Mouse (Mus musculus): ENCODE measurements at regions not wholly inside any gene's neighbourhood (a gene's known extent, or its start where the extent isn't known, plus 50 kb on each side); places are given as distances from the start of the nearest gene placed in this dataset.

DNA sequence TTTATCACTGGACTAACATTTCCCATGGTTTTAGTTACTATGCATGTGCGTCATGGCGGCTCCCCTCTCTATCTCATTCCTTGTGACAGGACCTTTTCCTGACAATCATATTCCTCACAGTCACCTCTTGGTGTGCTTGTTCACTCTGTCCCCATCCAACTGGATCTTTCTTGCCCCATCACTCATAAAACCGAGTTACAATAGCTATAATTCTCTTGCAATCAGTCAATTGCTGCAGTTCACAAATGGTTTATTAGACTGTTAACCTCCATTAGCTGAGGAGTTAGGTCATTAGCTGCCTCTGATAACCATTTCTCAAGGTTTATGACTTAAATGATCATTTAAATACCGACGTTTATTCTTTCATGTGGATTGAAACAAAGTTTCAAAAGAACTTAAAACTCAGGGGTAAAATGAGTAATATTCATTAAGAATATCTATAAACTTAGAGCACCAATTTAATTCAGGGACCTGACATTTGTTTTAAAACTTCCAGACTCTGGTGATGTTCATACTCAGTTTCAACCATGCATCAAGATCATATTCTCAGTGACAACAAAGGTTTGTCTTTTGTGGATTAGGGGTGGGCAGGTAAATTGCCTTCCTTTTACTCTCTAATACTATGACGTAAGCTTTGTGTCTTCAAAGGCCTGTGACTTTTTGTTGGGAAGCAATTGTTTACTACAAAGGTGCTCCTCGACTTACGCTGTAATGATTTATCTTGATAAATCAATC lies 344.4 kb upstream of the Sel1l start:
- no peak for ATAC-seq (replicated peaks in 1 of 2; ENCODE audit: insufficient read depth in 1 of 2, low FRiP score in 2 of 2, low TSS enrichment in 1 of 2, low read depth in 1 of 2, poor library complexity in 2 of 2, severe bottlenecking in 2 of 2)

DNA sequence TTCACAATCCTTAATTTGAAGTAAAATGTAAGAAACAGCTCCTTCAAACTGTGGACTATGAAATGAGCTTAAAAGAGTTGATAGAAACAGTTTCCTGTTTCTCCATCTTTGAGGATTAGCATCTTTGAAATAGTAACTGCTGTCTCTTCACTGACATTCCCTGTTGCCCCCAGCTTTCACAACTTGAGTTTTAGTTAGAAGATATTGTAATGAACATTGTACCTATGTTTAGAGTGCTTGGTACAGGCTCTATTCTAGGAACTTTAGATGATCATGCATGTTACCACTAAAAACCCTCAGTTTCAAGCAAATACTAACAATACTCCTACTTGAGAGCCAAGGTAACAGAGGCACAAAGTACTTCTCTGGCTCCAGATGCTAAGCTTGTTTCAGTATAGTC lies 340.1 kb upstream of the Sel1l start:
- no peak for ATAC-seq (replicated peaks in 1 of 2; ENCODE audit: insufficient read depth in 1 of 2, low FRiP score in 2 of 2, low TSS enrichment in 1 of 2, low read depth in 1 of 2, poor library complexity in 2 of 2, severe bottlenecking in 2 of 2)

- no peak for ATAC-seq (replicated peaks in 1 of 2; ENCODE audit: insufficient read depth in 1 of 2, low FRiP score in 2 of 2, low TSS enrichment in 1 of 2, low read depth in 1 of 2, poor library complexity in 2 of 2, severe bottlenecking in 2 of 2)
Measured at GRCm38 (mm10) chr12:92187133-92187482, 338.2 kb upstream of the Sel1l start.

GRCm38 (mm10) chr12:92186448-92187132 lies 337.6 kb upstream of the Sel1l start:
- no peak for ATAC-seq (replicated peaks in 1 of 2; ENCODE audit: insufficient read depth in 1 of 2, low FRiP score in 2 of 2, low TSS enrichment in 1 of 2, low read depth in 1 of 2, poor library complexity in 2 of 2, severe bottlenecking in 2 of 2)

DNA sequence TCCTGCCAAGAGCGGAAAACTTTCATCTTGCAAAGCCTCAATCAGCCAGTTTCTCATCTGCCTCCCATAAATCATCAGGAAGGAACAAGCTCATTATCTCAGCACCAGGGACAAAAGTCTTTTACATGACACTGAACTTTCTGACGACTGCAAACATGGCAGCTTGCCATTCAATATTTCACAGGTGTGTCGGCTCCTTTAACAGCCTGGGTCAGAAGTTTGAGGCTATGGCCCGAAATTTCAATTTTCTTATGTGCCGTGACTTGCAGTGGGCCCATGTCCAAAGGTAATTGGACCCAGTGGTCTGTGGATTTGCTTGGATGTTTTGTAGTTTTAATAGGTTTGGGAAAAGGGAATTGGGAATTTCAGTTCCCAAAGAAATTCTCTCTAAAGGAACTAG lies 330.3 kb upstream of the Sel1l start:
- ATAC-seq (replicated peaks in 1 of 2; ENCODE audit: insufficient read depth in 1 of 2, low FRiP score in 2 of 2, low TSS enrichment in 1 of 2, low read depth in 1 of 2, poor library complexity in 2 of 2, severe bottlenecking in 2 of 2) = no peak

- ATAC-seq (replicated peaks in 1 of 2; ENCODE audit: insufficient read depth in 1 of 2, low FRiP score in 2 of 2, low TSS enrichment in 1 of 2, low read depth in 1 of 2, poor library complexity in 2 of 2, severe bottlenecking in 2 of 2) = no peak
Measured at GRCm38 (mm10) chr12:92156726-92157125, 307.8 kb upstream of the Sel1l start.

DNA sequence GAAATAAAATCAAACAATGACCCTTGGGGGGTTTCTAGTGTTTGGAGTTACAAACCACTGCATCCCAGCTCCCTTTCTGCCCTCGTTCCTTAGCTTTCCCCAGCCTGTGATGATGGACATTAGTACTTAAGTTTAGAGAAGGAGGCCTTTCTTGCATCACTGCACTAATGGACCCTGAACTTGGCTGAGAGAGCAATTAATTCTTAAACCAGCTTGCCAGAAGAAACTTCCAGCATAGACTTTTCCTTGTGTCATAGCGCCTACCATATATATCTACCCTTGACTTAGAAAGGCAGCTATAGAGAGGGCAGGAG lies 303.9 kb upstream of the Sel1l start:
- ATAC-seq (replicated peaks in 1 of 2; ENCODE audit: insufficient read depth in 1 of 2, low FRiP score in 2 of 2, low TSS enrichment in 1 of 2, low read depth in 1 of 2, poor library complexity in 2 of 2, severe bottlenecking in 2 of 2) = no peak

- no peak for ATAC-seq (replicated peaks in 1 of 2; ENCODE audit: insufficient read depth in 1 of 2, low FRiP score in 2 of 2, low TSS enrichment in 1 of 2, low read depth in 1 of 2, poor library complexity in 2 of 2, severe bottlenecking in 2 of 2)
Measured at GRCm38 (mm10) chr12:92152043-92152921, 303.3 kb upstream of the Sel1l start.

GRCm38 (mm10) chr12:92137539-92137938 lies 288.6 kb upstream of the Sel1l start:
- no peak for ATAC-seq (replicated peaks in 1 of 2; ENCODE audit: insufficient read depth in 1 of 2, low FRiP score in 2 of 2, low TSS enrichment in 1 of 2, low read depth in 1 of 2, poor library complexity in 2 of 2, severe bottlenecking in 2 of 2)

GRCm38 (mm10) chr12:92127648-92128047 lies 278.7 kb upstream of the Sel1l start:
- ATAC-seq (replicated peaks in 1 of 2; ENCODE audit: insufficient read depth in 1 of 2, low FRiP score in 2 of 2, low TSS enrichment in 1 of 2, low read depth in 1 of 2, poor library complexity in 2 of 2, severe bottlenecking in 2 of 2) = no peak

GRCm38 (mm10) chr12:92120164-92120815 lies 271.3 kb upstream of the Sel1l start:
- ATAC-seq (replicated peaks in 1 of 2; ENCODE audit: insufficient read depth in 1 of 2, low FRiP score in 2 of 2, low TSS enrichment in 1 of 2, low read depth in 1 of 2, poor library complexity in 2 of 2, severe bottlenecking in 2 of 2) = no peak

DNA sequence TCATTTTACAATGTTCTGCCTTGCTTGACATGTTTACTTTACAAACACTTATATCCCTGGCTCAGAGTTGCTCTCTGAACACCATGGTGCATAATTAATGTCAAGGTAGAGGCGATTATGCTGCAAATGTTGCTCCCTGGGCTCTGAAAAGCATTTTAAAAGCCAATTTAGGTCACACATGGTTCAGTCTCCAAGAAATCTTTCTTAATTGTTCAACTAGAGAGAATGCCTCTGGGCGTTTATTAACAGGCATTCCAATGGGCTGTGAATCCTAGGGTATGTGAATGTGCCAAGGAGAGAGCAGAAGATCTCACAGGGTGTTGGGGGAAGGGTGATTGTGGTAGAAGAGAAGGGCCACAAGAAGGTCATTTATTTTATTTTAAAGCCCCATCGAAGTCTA lies 260.7 kb upstream of the Sel1l start:
- no peak for ATAC-seq (replicated peaks in 1 of 2; ENCODE audit: insufficient read depth in 1 of 2, low FRiP score in 2 of 2, low TSS enrichment in 1 of 2, low read depth in 1 of 2, poor library complexity in 2 of 2, severe bottlenecking in 2 of 2)

- no peak for ATAC-seq (replicated peaks in 1 of 2; ENCODE audit: insufficient read depth in 1 of 2, low FRiP score in 2 of 2, low TSS enrichment in 1 of 2, low read depth in 1 of 2, poor library complexity in 2 of 2, severe bottlenecking in 2 of 2)
Measured at GRCm38 (mm10) chr12:92100080-92100479, 251.1 kb upstream of the Sel1l start.

DNA sequence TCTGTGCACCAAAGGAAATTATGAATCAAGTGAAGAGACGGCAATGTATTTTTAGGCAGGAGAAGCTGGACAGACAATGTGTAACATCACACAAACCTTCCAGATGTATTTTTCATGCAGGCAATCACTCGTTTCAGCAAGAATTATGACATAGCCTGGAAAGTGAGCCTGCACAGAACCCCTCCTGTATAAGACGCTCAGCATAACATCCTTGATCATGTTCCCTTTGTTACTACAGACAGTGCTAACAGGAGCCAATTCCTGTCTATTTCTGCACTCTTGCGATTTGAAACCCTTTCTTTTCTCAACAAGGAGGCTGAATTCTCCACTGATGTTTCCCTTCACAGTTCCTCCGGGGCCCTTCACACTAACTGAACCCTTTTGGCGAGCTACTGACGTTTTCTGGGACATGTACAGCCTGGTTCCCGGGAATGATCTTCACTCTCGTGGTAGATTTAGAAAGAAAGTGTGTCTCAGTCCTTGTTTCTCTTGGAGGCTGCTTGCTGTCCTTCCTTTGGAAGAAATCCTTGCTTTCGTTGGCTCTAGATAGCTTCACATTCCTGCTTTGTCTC lies 243.9 kb upstream of the Sel1l start:
- no peak for ATAC-seq (replicated peaks in 1 of 2; ENCODE audit: insufficient read depth in 1 of 2, low FRiP score in 2 of 2, low TSS enrichment in 1 of 2, low read depth in 1 of 2, poor library complexity in 2 of 2, severe bottlenecking in 2 of 2)

DNA sequence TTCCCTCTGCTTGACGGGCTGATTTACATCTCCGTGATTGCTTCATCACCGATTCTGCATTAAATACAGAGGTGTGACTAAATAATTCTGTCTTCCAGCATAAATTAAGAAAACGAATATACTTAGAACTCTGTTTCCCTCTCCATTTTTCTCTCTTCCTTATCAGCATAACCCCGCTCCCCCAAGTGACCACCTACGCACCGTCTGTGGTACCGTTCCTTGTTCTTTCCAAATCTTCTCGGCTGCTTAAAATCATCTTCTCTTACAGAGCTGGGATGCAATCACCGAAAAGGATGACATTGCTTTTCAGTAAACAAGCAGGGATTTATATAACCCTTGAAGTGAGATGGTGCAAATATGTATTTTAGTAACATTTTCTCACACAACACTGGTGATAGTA lies 224.3 kb upstream of the Sel1l start:
- ATAC-seq (replicated peaks in 1 of 2; ENCODE audit: insufficient read depth in 1 of 2, low FRiP score in 2 of 2, low TSS enrichment in 1 of 2, low read depth in 1 of 2, poor library complexity in 2 of 2, severe bottlenecking in 2 of 2) = no peak

- no peak for ATAC-seq (replicated peaks in 1 of 2; ENCODE audit: insufficient read depth in 1 of 2, low FRiP score in 2 of 2, low TSS enrichment in 1 of 2, low read depth in 1 of 2, poor library complexity in 2 of 2, severe bottlenecking in 2 of 2)
Measured at GRCm38 (mm10) chr12:92062731-92063130, 213.8 kb upstream of the Sel1l start.

- no peak for ATAC-seq (replicated peaks in 1 of 2; ENCODE audit: insufficient read depth in 1 of 2, low FRiP score in 2 of 2, low TSS enrichment in 1 of 2, low read depth in 1 of 2, poor library complexity in 2 of 2, severe bottlenecking in 2 of 2)
Measured at GRCm38 (mm10) chr12:92040481-92040880, 191.5 kb upstream of the Sel1l start.

DNA sequence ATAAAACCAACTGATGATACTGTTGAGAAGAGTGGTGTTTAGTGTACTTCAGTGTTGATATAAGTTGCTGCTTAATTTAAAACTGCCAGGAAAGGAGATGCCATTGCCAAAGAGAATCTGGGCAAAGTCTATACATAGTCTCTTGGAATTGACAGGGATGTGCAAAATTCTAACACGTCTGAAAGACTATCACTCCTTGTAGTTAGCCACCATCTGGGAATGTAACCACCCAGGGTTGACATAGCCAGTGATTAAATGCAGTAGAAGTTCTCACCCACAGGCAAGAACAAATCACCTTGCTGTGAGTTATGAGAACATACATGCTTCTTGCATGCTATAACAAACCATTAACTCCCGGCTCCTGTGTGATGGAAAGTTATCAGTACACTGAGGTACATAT lies 180.2 kb upstream of the Sel1l start:
- ATAC-seq (replicated peaks in 1 of 2; ENCODE audit: insufficient read depth in 1 of 2, low FRiP score in 2 of 2, low TSS enrichment in 1 of 2, low read depth in 1 of 2, poor library complexity in 2 of 2, severe bottlenecking in 2 of 2) = no peak

Data from hematopoietic stem cell, adult 5-6 weeks (primary cell).